Mouse (Mus musculus) liver, embryonic 16.5 days (tissue): ENCODE results near the gene Gm4981. TPM values are rescaled to one million over a fixed set of nuclear protein-coding genes. Genes with fewer than 3 reads are reported as not detected.
"Not testable (repeated sequence)": the region's sequence is repeated elsewhere in the genome, so short reads cannot be mapped to it uniquely, and the experiment has no call there.

ENCODE experiments used
- ATAC-seq: fragments of 200-750 bp; cut with Nextera tagmentation; 2 replicates; pipeline ENCODE4 v1.8.0; 2017; ENCODE audit warnings: low read depth, mild to moderate bottlenecking, moderate number of reproducible peaks, moderate library complexity
- H3K27ac ChIP-seq: fragments of 300-500 bp; sonication (generic); 2 replicates; pipeline ENCODE4 v1.5.1; 2014; ENCODE audit warnings: mild to moderate bottlenecking, low read length
- H3K27me3 ChIP-seq: fragments of 300-500 bp; sonication (generic); 2 replicates; pipeline ENCODE4 v1.6.1; 2014; ENCODE audit warnings: low read depth, low read length, mixed read lengths; ENCODE audit not compliant: control insufficient read depth, insufficient read depth
- H3K36me3 ChIP-seq: fragments of 300-500 bp; sonication (generic); 2 replicates; pipeline ENCODE4 v1.6.1; 2014; ENCODE audit warnings: mild to moderate bottlenecking; ENCODE audit not compliant: control insufficient read depth, insufficient read depth
- H3K4me1 ChIP-seq: fragments of 300-500 bp; sonication (generic); 2 replicates; pipeline ENCODE4 v1.6.1; 2014; ENCODE audit warnings: low read depth, low read length, mixed read lengths; ENCODE audit not compliant: control insufficient read depth
- H3K4me2 ChIP-seq: fragments of 300-500 bp; sonication (generic); 2 replicates; pipeline ENCODE4 v1.6.1; 2014; ENCODE audit warnings: low read depth, low read length, mixed read lengths
- H3K4me3 ChIP-seq: fragments of 300-500 bp; sonication (generic); 2 replicates; pipeline ENCODE4 v1.5.1; 2014; ENCODE audit warnings: low read depth, mild to moderate bottlenecking, low read length
- H3K9ac ChIP-seq: fragments of 300-500 bp; sonication (generic); 2 replicates; pipeline ENCODE4 v1.6.1; 2014; ENCODE audit warnings: low read depth, low read length
- H3K9me3 ChIP-seq: fragments of 300-500 bp; sonication (generic); replicated peaks from 2 replicates; pipeline ENCODE4 v1.6.1; 2016; ENCODE audit warnings: low read length; ENCODE audit not compliant: control insufficient read depth
- WGBS: fragments of 180-500 bp; shearing (Covaris S2); extraction: QIAGEN DNeasy Blood & Tissue Kit; methylation state at CpG from one replicate; pipeline ENCODE4 v1.1.7; 2014; ENCODE audit not compliant: insufficient replicate concordance; 5-methylcytosine and 5-hydroxymethylcytosine counted together
- polyA plus RNA-seq: library from polyadenylated mRNA; unstranded; fragments of >200 nt; fragmentation: Nextera tagmentation; extraction: Ambion mirVana; gene quantifications from 2 replicates; pipeline ENCODE4 v1.2.1, GENCODE M21; 2015

Gm4981 gene
- polyA plus RNA-seq, 1 experiment from 2014 or later = not detected

DNA sequence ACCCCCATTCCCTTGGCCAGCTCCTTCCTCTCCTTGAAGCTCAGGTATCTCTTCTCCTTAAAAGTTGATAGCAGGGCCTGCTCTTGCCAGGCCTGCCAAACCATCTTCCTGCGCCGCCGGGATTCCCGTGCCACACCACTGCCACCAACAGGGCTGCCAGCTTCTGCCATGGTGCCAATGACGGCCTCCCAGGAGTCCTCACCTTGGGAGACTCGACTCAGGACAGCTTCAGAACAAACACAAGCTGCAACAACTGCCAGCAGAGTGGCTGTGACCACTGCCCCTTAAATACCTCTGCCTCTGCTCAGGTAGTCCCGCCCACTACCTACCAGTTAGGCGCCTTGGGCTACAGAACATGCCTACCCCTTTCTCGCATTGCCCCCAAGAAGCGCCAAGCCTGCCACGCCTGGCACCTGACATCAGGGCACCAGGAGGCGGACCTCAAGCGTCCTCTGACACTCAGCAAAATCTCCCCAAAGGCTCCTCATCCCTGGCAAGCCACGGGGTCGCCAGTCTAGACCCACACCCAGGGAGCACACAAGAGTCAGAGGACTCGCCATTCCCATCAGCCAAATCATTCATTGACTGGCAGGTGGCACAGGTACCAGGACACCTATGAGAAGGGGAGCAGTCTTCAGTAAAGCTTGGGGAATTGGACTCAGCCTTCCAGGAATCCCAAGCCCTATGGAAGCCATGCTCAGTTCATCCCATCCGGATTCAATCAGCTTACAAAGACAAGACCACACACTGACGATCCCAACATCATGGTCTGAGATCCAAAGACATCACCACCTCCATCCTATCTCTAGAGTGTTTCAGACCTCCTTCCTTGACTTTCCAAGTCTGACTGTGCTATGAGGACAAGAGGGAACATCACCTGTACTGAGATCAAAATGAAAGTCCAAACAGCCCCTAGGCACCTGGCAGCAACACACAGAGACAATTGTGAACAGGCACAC is 11.4 kb downstream of the Gm4981 start, which contains the start of gene AW822073:
AW822073 (minus strand) TSS at position 104 of the 959 bp plus-strand sequence.
- H3K9me3 ChIP-seq, H3K27me3 ChIP-seq, H3K4me1 ChIP-seq, H3K27ac ChIP-seq, H3K4me2 ChIP-seq, H3K9ac ChIP-seq, ATAC-seq, H3K36me3 ChIP-seq, H3K4me3 ChIP-seq: not testable (repeated sequence)
- WGBS = 70% methylated on average over 16 of the region's 18 CpGs

GRCm38 (mm10) chr10:58223972-58224805 is 12.3 kb downstream of the Gm4981 start:
- H3K9ac ChIP-seq, H3K9me3 ChIP-seq, H3K36me3 ChIP-seq, H3K27ac ChIP-seq, ATAC-seq, H3K4me3 ChIP-seq, H3K4me1 ChIP-seq, H3K4me2 ChIP-seq, H3K27me3 ChIP-seq: not testable (repeated sequence)
- 74% methylated on average over 29 of the region's 31 CpGs for WGBS

GRCm38 (mm10) chr10:58223161-58223560 is 13.3 kb downstream of the Gm4981 start:
- H3K9ac ChIP-seq, H3K9me3 ChIP-seq, H3K27me3 ChIP-seq, ATAC-seq, H3K4me3 ChIP-seq, H3K4me1 ChIP-seq, H3K36me3 ChIP-seq, H3K4me2 ChIP-seq, H3K27ac ChIP-seq: not testable (repeated sequence)
- WGBS = 63% methylated on average over 3 of the region's 6 CpGs

GRCm38 (mm10) chr10:58221571-58221970 is 14.9 kb downstream of the Gm4981 start:
- H3K36me3 ChIP-seq, H3K27me3 ChIP-seq, H3K4me1 ChIP-seq, H3K4me2 ChIP-seq, H3K9me3 ChIP-seq, H3K4me3 ChIP-seq, H3K27ac ChIP-seq, ATAC-seq, H3K9ac ChIP-seq: not testable (repeated sequence)
- WGBS = 74% methylated on average over 2 of the region's 2 CpGs

DNA sequence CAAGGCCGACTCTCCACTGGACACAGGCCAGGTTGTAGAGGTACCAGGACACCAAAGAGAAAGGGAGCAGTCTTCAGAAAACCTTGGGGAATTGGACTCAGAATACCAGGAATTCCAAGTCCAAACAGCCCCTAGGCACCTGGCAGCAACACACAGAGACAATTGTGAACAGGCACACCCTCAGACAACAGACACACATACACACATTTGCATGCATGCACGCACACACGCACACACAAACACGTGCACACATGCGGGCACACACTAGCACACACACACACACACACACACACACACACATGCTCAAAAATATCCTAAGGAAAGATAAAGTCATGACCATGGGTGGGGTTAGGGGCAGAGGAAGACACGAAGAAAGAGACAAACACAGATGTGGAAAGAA is 15.8 kb downstream of the Gm4981 start:
- Histone ChIP-seq H3K4me1 (no peaks in the 10 kb centered on the region), H3K4me3 (no peak overlapping the region), H3K27ac (no peak overlapping the region), H3K9ac (no peak overlapping the region), H3K4me2 (no peak overlapping the region), H3K9me3 (peaks cover 5% of the 10 kb centered on the region), H3K27me3 (no peaks in the 10 kb centered on the region), H3K36me3 (no peaks in the 10 kb centered on the region)
- no peak for ATAC-seq
- WGBS = 59% methylated on average over 6 of the region's 6 CpGs

DNA sequence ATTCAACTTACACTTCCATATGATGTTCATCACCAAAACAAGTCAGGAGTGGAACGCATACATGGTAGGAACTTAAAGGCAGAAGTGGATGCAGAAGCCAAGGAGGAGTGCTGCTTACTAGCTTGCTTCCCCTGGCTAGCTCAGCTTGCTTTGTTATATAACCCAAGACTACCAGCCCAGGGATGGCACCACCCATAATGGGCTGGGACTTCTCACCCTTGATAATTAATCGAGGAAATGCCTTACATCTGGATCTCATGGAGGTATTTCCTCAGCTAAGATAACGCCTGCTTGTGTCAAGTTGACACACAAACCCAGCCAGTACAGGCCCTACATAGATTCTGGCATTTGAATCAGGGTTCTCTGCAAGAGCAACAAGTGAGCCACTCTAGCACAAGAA is 19.1 kb downstream of the Gm4981 start:
- no peaks in the 10 kb centered on the region for H3K27me3 ChIP-seq
- 0 out of 2 replicates have a peak, but pooled peaks cover 3% of the 10 kb centered on the region for H3K9me3 ChIP-seq
- no peak overlapping the region for H3K9ac ChIP-seq
- H3K4me3 ChIP-seq = no peak overlapping the region
- H3K36me3 ChIP-seq = no peaks in the 10 kb centered on the region
- no peak overlapping the region for H3K4me2 ChIP-seq
- ATAC-seq = no peak
- H3K4me1 ChIP-seq = no peaks in the 10 kb centered on the region
- 62% methylated on average over 3 of the region's 3 CpGs for WGBS
- no peak overlapping the region for H3K27ac ChIP-seq

DNA sequence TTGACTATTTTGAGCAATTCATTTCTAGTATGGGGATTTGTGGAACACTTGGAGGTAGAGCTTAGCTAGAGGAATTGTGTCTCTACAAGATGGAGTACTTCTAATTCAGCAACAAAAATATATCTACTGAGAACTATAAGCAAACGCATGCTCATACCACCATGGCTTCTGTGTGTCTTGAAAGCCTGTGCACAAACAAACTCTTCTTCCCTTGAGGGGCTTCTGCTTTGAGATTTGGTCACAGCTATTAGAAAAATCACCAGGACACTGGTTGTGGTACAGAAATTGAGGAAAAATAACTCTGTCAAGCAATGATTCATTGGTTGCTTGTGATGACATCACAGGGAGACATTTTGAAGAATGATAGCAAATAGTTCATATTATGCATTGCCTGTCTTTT is 21.1 kb downstream of the Gm4981 start:
- WGBS = 67% methylated on average over 1 of the region's 1 CpGs
- Histone ChIP-seq H3K9me3 (no peaks in the 10 kb centered on the region), H3K4me1 (no peaks in the 10 kb centered on the region), H3K27me3 (no peaks in the 10 kb centered on the region), H3K9ac (no peak overlapping the region), H3K4me3 (no peak overlapping the region), H3K36me3 (no peaks in the 10 kb centered on the region), H3K27ac (no peak overlapping the region), H3K4me2 (no peak overlapping the region)
- ATAC-seq = no peak

DNA sequence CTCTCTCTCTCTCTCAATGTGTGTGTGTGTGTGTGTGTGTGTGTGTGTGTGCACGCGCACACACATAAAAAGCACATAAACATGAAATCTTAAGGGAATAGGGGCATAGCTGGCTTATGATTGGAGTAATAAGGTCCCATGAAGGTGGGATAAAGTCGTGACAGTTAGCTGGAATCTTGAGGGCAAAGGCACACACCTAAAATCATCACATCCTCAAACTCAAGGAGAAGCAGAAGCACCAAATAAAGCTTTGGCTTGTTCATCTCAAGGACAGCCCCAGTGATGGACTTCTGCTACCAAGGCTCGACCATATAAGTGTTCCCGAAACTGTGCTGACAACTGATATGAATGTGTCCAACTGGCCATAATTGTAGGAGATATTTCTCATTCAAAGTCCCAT is 21.6 kb downstream of the Gm4981 start:
- ATAC-seq = no peak
- no peaks in the 10 kb centered on the region for H3K4me1 ChIP-seq
- H3K4me2 ChIP-seq = no peak overlapping the region
- no peaks in the 10 kb centered on the region for H3K9me3 ChIP-seq
- 59% methylated on average over 5 of the region's 5 CpGs for WGBS
- H3K27me3 ChIP-seq = no peaks in the 10 kb centered on the region
- no peak overlapping the region for H3K27ac ChIP-seq
- no peak overlapping the region for H3K9ac ChIP-seq
- no peaks in the 10 kb centered on the region for H3K36me3 ChIP-seq
- H3K4me3 ChIP-seq = no peak overlapping the region

GRCm38 (mm10) chr10:58214497-58214896 is 22.0 kb downstream of the Gm4981 start:
- Histone ChIP-seq H3K4me3 (no peak overlapping the region), H3K4me2 (no peak overlapping the region), H3K9me3 (no peaks in the 10 kb centered on the region), H3K9ac (no peak overlapping the region), H3K27me3 (no peaks in the 10 kb centered on the region), H3K36me3 (no peaks in the 10 kb centered on the region), H3K4me1 (no peaks in the 10 kb centered on the region), H3K27ac (no peak overlapping the region)
- no peak for ATAC-seq
